Mouse (Mus musculus): ENCODE measurements around the gene Tal1.

Gene Tal1

GRCm38 (mm10) chr4:115111167-115111566 lies 54.9 kb downstream of the Tal1 start:
- in situ Hi-C loops (cut with MboI, MseI): no loop called here

- in situ Hi-C loops (cut with MboI, MseI): no loop called here
Measured at GRCm38 (mm10) chr4:115113266-115113665, 57.0 kb downstream of the Tal1 start.

DNA sequence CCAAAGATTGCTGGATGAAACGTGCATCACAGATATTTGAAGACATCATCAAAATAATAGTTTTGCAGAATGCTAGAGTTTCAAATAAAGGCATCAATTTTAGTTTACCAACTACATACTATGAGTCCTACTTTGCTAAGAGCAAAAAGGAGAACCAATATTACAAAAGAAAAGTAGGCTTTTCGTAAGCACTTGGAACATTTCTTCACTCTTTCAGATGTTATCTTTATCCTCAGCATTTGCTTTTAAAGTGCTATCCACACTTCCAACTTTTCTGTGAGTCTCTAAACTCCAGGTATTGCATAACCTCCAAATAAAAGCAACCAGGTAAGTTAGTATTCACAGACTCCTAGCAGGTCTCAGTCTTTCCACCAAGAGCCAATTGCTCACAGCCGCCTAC lies 63.4 kb downstream of the Tal1 start:
- in situ Hi-C loops (cut with MboI, MseI): no loop called here

DNA sequence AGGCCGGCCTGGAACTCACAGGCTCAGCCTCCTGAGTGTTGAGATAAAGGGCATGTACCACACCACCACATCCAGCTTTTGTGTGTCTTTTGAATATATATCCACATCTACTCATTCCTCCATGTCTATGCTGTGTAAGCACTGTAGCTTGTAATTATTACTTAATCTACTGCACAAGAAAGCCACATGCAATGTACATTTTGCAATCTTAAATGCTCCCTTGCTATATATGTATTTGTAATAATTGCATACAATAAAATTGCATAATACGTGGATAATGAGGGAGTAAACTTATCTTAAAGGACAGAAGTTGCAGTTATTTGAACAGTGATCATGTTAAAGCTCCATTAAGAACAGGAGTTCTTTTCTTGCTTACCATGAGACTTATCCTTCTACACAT lies 64.9 kb downstream of the Tal1 start:
- in situ Hi-C loops (cut with MboI, MseI): no loop called here

Data from T-helper 17 cell (primary cell).